Mouse (Mus musculus) CH12.LX (cell line): ENCODE results near the gene Grin2a. TPM values are rescaled to one million over a fixed set of nuclear protein-coding genes. Genes with fewer than 3 reads are reported as not detected.

Experiments used
- DNase-seq: peaks from one replicate; pipeline ENCODE4 v3.0.0-alpha.2; 2013; ENCODE audit errors: extremely low read depth
- H3K27ac ChIP-seq: 2 replicates; pipeline ENCODE4 v1.5.1; 2012; ENCODE audit warnings: low read depth, mild to moderate bottlenecking, control low read depth, moderate library complexity; ENCODE audit not compliant: insufficient read depth
- H3K27me3 ChIP-seq: replicated peaks from 2 replicates; pipeline ENCODE3; 2012; ENCODE audit warnings: inconsistent platforms
- H3K36me3 ChIP-seq, 2 experiments: replicated peaks in 1 of 2; 2 replicates each; pipeline versions ENCODE3 to v1.6.1; 2012; ENCODE audit warnings: inconsistent platforms in 1 of 2, low read length in 1 of 2, mild to moderate bottlenecking in 1 of 2, mixed read lengths in 1 of 2, moderate library complexity in 1 of 2; ENCODE audit not compliant: control insufficient read depth in 1 of 2, insufficient read depth in 1 of 2
- H3K4me1 ChIP-seq, 2 experiments: 2 replicates each; pipeline ENCODE4 v1.6.1; 2012; ENCODE audit warnings: inconsistent platforms in 1 of 2, moderate library complexity in 1 of 2; ENCODE audit not compliant: insufficient read depth in 2 of 2, control insufficient read depth in 1 of 2
- H3K4me2 ChIP-seq: 2 replicates; pipeline ENCODE4 v1.6.1; 2012; ENCODE audit warnings: low read depth, mild to moderate bottlenecking, control low read depth; ENCODE audit not compliant: poor library complexity, insufficient read depth, severe bottlenecking
- H3K4me3 ChIP-seq, 3 experiments: fragments of 150-350 bp in 1 of 3; sonication (generic) in 1 of 3; replicated peaks in 1 of 3; 2 replicates each; pipeline versions ENCODE3 to v1.5.1; 2011 to 2012; ENCODE audit warnings: low read depth in 2 of 3, low read length in 2 of 3, mild to moderate bottlenecking in 2 of 3, moderate library complexity in 2 of 3, control low read depth in 1 of 3, improper control_type of control experiment in 1 of 3, inconsistent platforms in 1 of 3, mixed read lengths in 1 of 3; ENCODE audit not compliant: poor library complexity in 1 of 3
- H3K79me2 ChIP-seq: replicated peaks from 2 replicates; pipeline ENCODE4 v1.6.1; 2012; ENCODE audit warnings: mild to moderate bottlenecking, moderate library complexity; ENCODE audit not compliant: control insufficient read depth, poor library complexity, insufficient read depth, severe bottlenecking; ENCODE audit errors: extremely low read depth
- H3K9ac ChIP-seq: 2 replicates; pipeline ENCODE4 v1.6.1; 2012; ENCODE audit warnings: low read depth, mild to moderate bottlenecking, control low read depth, moderate library complexity; ENCODE audit not compliant: insufficient read depth
- H3K9me3 ChIP-seq: replicated peaks from 2 replicates; pipeline ENCODE3; 2012; ENCODE audit warnings: low read length, inconsistent platforms, mixed read lengths
- CTCF ChIP-seq, 2 experiments: IDR thresholded peaks in 1 of 2; conservative IDR thresholded peaks in 1 of 2; 2 replicates each; pipeline ENCODE4 v1.5.1; 2011 to 2012; ENCODE audit warnings: low read depth in 2 of 2, low read length in 2 of 2, improper control_type of control experiment in 1 of 2, inconsistent platforms in 1 of 2, mild to moderate bottlenecking in 1 of 2, moderate library complexity in 1 of 2
- ELF1 ChIP-seq: IDR thresholded peaks from 2 replicates; pipeline ENCODE4 v1.6.1; 2014; ENCODE audit warnings: low read depth, mild to moderate bottlenecking, inconsistent platforms, low read length, improper control_type of control experiment
- EP300 ChIP-seq: IDR thresholded peaks from 2 replicates; pipeline ENCODE4 v1.6.1; 2011; ENCODE audit warnings: low read length, improper control_type of control experiment
- ETS1 ChIP-seq: conservative IDR thresholded peaks from 2 replicates; pipeline ENCODE4 v1.6.1; 2012; ENCODE audit warnings: low read depth, mild to moderate bottlenecking, inconsistent platforms, low read length, improper control_type of control experiment, moderate library complexity
- HCFC1 ChIP-seq: IDR thresholded peaks from 2 replicates; pipeline ENCODE4 v1.6.1; 2012; ENCODE audit warnings: low read depth, mild to moderate bottlenecking, inconsistent platforms, low read length, improper control_type of control experiment
- IRF4 ChIP-seq: IDR thresholded peaks from 2 replicates; pipeline ENCODE4 v1.6.1; 2014; ENCODE audit warnings: low read depth, mild to moderate bottlenecking, inconsistent platforms, low read length, improper control_type of control experiment
- JUND ChIP-seq: conservative IDR thresholded peaks from 2 replicates; pipeline ENCODE4 v1.6.1; 2011; ENCODE audit warnings: low read depth, low read length, improper control_type of control experiment
- MAFK ChIP-seq: IDR thresholded peaks from 2 replicates; pipeline ENCODE4 v1.6.1; 2011; ENCODE audit warnings: low read length, improper control_type of control experiment; ENCODE audit not compliant: insufficient replicate concordance
- MAX ChIP-seq: IDR thresholded peaks from 2 replicates; pipeline ENCODE4 v1.6.1; 2011; ENCODE audit warnings: low read length, improper control_type of control experiment
- MYC ChIP-seq: IDR thresholded peaks from 2 replicates; pipeline ENCODE4 v1.6.1; 2011; ENCODE audit warnings: low read depth, mild to moderate bottlenecking, improper control_type of control experiment, low read length
- NRF1 ChIP-seq: IDR thresholded peaks from 2 replicates; pipeline ENCODE4 v1.6.1; 2014; ENCODE audit warnings: low read depth, mild to moderate bottlenecking, inconsistent platforms, low read length, improper control_type of control experiment, moderate library complexity
- POLR2A ChIP-seq: IDR thresholded peaks from 2 replicates; pipeline ENCODE4 v1.6.1; 2011; ENCODE audit warnings: low read depth, mild to moderate bottlenecking, improper control_type of control experiment, low read length
- POLR2AphosphoS2 ChIP-seq: IDR thresholded peaks from 2 replicates; pipeline ENCODE4 v1.6.1; 2011; ENCODE audit warnings: low read depth, low read length, improper control_type of control experiment
- RCOR1 ChIP-seq: conservative IDR thresholded peaks from 2 replicates; pipeline ENCODE4 v1.6.1; 2012; ENCODE audit warnings: low read depth, mild to moderate bottlenecking, inconsistent platforms, low read length, improper control_type of control experiment
- USF2 ChIP-seq: conservative IDR thresholded peaks from 2 replicates; pipeline ENCODE4 v1.6.1; 2011; ENCODE audit warnings: low read depth, low read length, improper control_type of control experiment
- ZNF384 ChIP-seq: IDR thresholded peaks from 2 replicates; pipeline ENCODE4 v1.6.1; 2012; ENCODE audit warnings: low read depth, low read length, improper control_type of control experiment, inconsistent platforms
- dilution Hi-C: fragments of 300-500 bp; cut with MboI; formaldehyde crosslinking; loops from 2 replicates; pipeline ENCODE4 v1.14.3; 2020; ENCODE audit warnings: low sequenced_read_pairs; ENCODE audit not compliant: extremely low pct_unique_long_range_greater_than_20kb, extremely low pct_ligation_motif_present
- in situ Hi-C: fragments of 300-500 bp; cut with MboI; formaldehyde crosslinking; loops from 3 replicates; pipeline ENCODE4 v1.14.3; 2019; ENCODE audit warnings: low sequenced_read_pairs, low pct_ligation_motif_present, low pct_unique_long_range_greater_than_20kb, mixed read lengths
- polyA plus RNA-seq: library from polyadenylated mRNA; unstranded; fragments of >175 nt; gene quantifications from 2 replicates; pipeline ENCODE4 v1.2.1, GENCODE M21; 2012; ENCODE audit warnings: low read depth; ENCODE audit not compliant: insufficient read length
- total RNA-seq, 2 experiments: library from RNA; depleted of rRNA; stranded (reverse); fragments of 300-350 nt in 1 of 2; fragments of >200 nt in 1 of 2; gene quantifications; 2 replicates each; pipeline ENCODE4 v1.2.3; 2012 to 2014

Gene Grin2a
- total and polyA plus RNA-seq, 3 experiments, result not detected

GRCm38 (mm10) chr16:9940716-9941115, 54.6 kb downstream of the Grin2a start:
- Histone ChIP-seq H3K36me3 (no peaks in the 10 kb centered on the region), H3K4me3 (no peak overlapping the region), H3K27ac (no peak overlapping the region), H3K4me1 (no peaks in the 10 kb centered on the region), H3K9me3 (no peaks in the 10 kb centered on the region), H3K79me2 (no peaks in the 10 kb centered on the region), H3K4me2 (no peak overlapping the region), H3K9ac (no peak overlapping the region), H3K27me3 (peaks cover 8% of the 10 kb centered on the region)
- in situ Hi-C loops (no loop called here), dilution Hi-C loops (no loop called here)
- DNase-seq, result no peak
- TF ChIP-seq MAX (no peak), MYC (no peak), HCFC1 (no peak), EP300 (no peak)

- H3K36me3 ChIP-seq, result no peaks in the 10 kb centered on the region
- no peak overlapping the region for H3K4me2 ChIP-seq
- TF ChIP-seq ELF1 (no peak), ZNF384 (no peak), CTCF (conservative IDR thresholded peaks at IDR 0.05 in 1 of 2, IDR thresholded peaks at IDR 0.05 in 1 of 2; ENCODE audit: low read depth in 2 of 2, low read length in 2 of 2) (no peak), MAFK (no peak), USF2 (no peak), RCOR1 (no peak), NRF1 (no peak), ETS1 (no peak), MAX (no peak), POLR2AphosphoS2 (no peak)
- no peak overlapping the region for H3K4me3 ChIP-seq
- H3K4me1 ChIP-seq, result peaks cover 0 to 10% of the 10 kb centered on the region in 2 experiments; a peak in 3 of 4 replicates
- peaks cover 3% of the 10 kb centered on the region for H3K27me3 ChIP-seq
- H3K79me2 ChIP-seq, result no peaks in the 10 kb centered on the region
- dilution Hi-C loops (no loop called here), in situ Hi-C loops (no loop called here)
- H3K27ac ChIP-seq, result no peak overlapping the region
- no peaks in the 10 kb centered on the region for H3K9me3 ChIP-seq
- H3K9ac ChIP-seq, result no peak overlapping the region
- DNase-seq, result no peak
Observed at GRCm38 (mm10) chr16:9910672-9911071, 84.7 kb downstream of the Grin2a start.

- in situ Hi-C loops (no loop called here), dilution Hi-C loops (no loop called here)
- no peak overlapping the region for H3K4me3 ChIP-seq
- TF ChIP-seq IRF4 (no peak), JUND (no peak), POLR2A (no peak), EP300 (no peak)
- no peak overlapping the region for H3K27ac ChIP-seq
- no peak overlapping the region for H3K4me2 ChIP-seq
- no peak overlapping the region for H3K9ac ChIP-seq
- no peaks in the 10 kb centered on the region for H3K36me3 ChIP-seq
- no peaks in the 10 kb centered on the region for H3K79me2 ChIP-seq
- H3K9me3 ChIP-seq, result no peaks in the 10 kb centered on the region
- DNase-seq, result no peak
- H3K27me3 ChIP-seq, result peaks cover 10% of the 10 kb centered on the region
- H3K4me1 ChIP-seq, result peaks cover 0 to 10% of the 10 kb centered on the region in 2 experiments; a peak in 3 of 4 replicates
Observed at GRCm38 (mm10) chr16:9909225-9909624, 86.1 kb downstream of the Grin2a start.
